Mouse (Mus musculus) CH12.LX (cell line): ENCODE measurements around the gene Pmvk. TPM values are rescaled to one million over a fixed set of nuclear protein-coding genes. Genes with fewer than 3 reads are reported as not detected.
A peak's percentile ranks its signal among the peaks of the same experiment; 100 is the strongest.

Source experiments
- DNase-seq: peaks from one replicate; pipeline ENCODE4 v3.0.0-alpha.2; 2013; ENCODE audit errors: extremely low read depth
- H3K27ac ChIP-seq: 2 replicates; pipeline ENCODE4 v1.5.1; 2012; ENCODE audit warnings: low read depth, mild to moderate bottlenecking, control low read depth, moderate library complexity; ENCODE audit not compliant: insufficient read depth
- H3K27me3 ChIP-seq: replicated peaks from 2 replicates; pipeline ENCODE3; 2012; ENCODE audit warnings: inconsistent platforms
- H3K36me3 ChIP-seq, 2 experiments: replicated peaks in 1 of 2; 2 replicates each; pipeline versions ENCODE3 to v1.6.1; 2012; ENCODE audit warnings: inconsistent platforms in 1 of 2, low read length in 1 of 2, mild to moderate bottlenecking in 1 of 2, mixed read lengths in 1 of 2, moderate library complexity in 1 of 2; ENCODE audit not compliant: control insufficient read depth in 1 of 2, insufficient read depth in 1 of 2
- H3K4me1 ChIP-seq, 2 experiments: 2 replicates each; pipeline ENCODE4 v1.6.1; 2012; ENCODE audit warnings: inconsistent platforms in 1 of 2, moderate library complexity in 1 of 2; ENCODE audit not compliant: insufficient read depth in 2 of 2, control insufficient read depth in 1 of 2
- H3K4me2 ChIP-seq: 2 replicates; pipeline ENCODE4 v1.6.1; 2012; ENCODE audit warnings: low read depth, mild to moderate bottlenecking, control low read depth; ENCODE audit not compliant: poor library complexity, insufficient read depth, severe bottlenecking
- H3K4me3 ChIP-seq, 3 experiments: fragments of 150-350 bp in 1 of 3; sonication (generic) in 1 of 3; replicated peaks in 1 of 3; 2 replicates each; pipeline versions ENCODE3 to v1.5.1; 2011 to 2012; ENCODE audit warnings: low read depth in 2 of 3, low read length in 2 of 3, mild to moderate bottlenecking in 2 of 3, moderate library complexity in 2 of 3, control low read depth in 1 of 3, improper control_type of control experiment in 1 of 3, inconsistent platforms in 1 of 3, mixed read lengths in 1 of 3; ENCODE audit not compliant: poor library complexity in 1 of 3
- H3K79me2 ChIP-seq: replicated peaks from 2 replicates; pipeline ENCODE4 v1.6.1; 2012; ENCODE audit warnings: mild to moderate bottlenecking, moderate library complexity; ENCODE audit not compliant: control insufficient read depth, poor library complexity, insufficient read depth, severe bottlenecking; ENCODE audit errors: extremely low read depth
- H3K9ac ChIP-seq: 2 replicates; pipeline ENCODE4 v1.6.1; 2012; ENCODE audit warnings: low read depth, mild to moderate bottlenecking, control low read depth, moderate library complexity; ENCODE audit not compliant: insufficient read depth
- H3K9me3 ChIP-seq: replicated peaks from 2 replicates; pipeline ENCODE3; 2012; ENCODE audit warnings: low read length, inconsistent platforms, mixed read lengths
- BHLHE40 ChIP-seq: IDR thresholded peaks from 2 replicates; pipeline ENCODE4 v1.6.1; 2011; ENCODE audit warnings: mild to moderate bottlenecking, low read depth, low read length, improper control_type of control experiment
- CHD2 ChIP-seq: IDR thresholded peaks from 2 replicates; pipeline ENCODE4 v1.6.1; 2011; ENCODE audit warnings: low read length, improper control_type of control experiment
- CTCF ChIP-seq, 2 experiments: IDR thresholded peaks in 1 of 2; conservative IDR thresholded peaks in 1 of 2; 2 replicates each; pipeline ENCODE4 v1.5.1; 2011 to 2012; ENCODE audit warnings: low read depth in 2 of 2, low read length in 2 of 2, improper control_type of control experiment in 1 of 2, inconsistent platforms in 1 of 2, mild to moderate bottlenecking in 1 of 2, moderate library complexity in 1 of 2
- E2F4 ChIP-seq: IDR thresholded peaks from 2 replicates; pipeline ENCODE4 v1.6.1; 2011; ENCODE audit warnings: low read depth, low read length, improper control_type of control experiment; ENCODE audit not compliant: insufficient replicate concordance
- ELF1 ChIP-seq: IDR thresholded peaks from 2 replicates; pipeline ENCODE4 v1.6.1; 2014; ENCODE audit warnings: low read depth, mild to moderate bottlenecking, inconsistent platforms, low read length, improper control_type of control experiment
- ETS1 ChIP-seq: conservative IDR thresholded peaks from 2 replicates; pipeline ENCODE4 v1.6.1; 2012; ENCODE audit warnings: low read depth, mild to moderate bottlenecking, inconsistent platforms, low read length, improper control_type of control experiment, moderate library complexity
- GABPA ChIP-seq: IDR thresholded peaks from 2 replicates; pipeline ENCODE4 v1.6.1; 2012; ENCODE audit warnings: low read depth, low read length, improper control_type of control experiment, inconsistent platforms; ENCODE audit not compliant: insufficient replicate concordance
- HCFC1 ChIP-seq: IDR thresholded peaks from 2 replicates; pipeline ENCODE4 v1.6.1; 2012; ENCODE audit warnings: low read depth, mild to moderate bottlenecking, inconsistent platforms, low read length, improper control_type of control experiment
- IRF4 ChIP-seq: IDR thresholded peaks from 2 replicates; pipeline ENCODE4 v1.6.1; 2014; ENCODE audit warnings: low read depth, mild to moderate bottlenecking, inconsistent platforms, low read length, improper control_type of control experiment
- JUN ChIP-seq: IDR thresholded peaks from 2 replicates; pipeline ENCODE4 v1.6.1; 2011; ENCODE audit warnings: low read depth, mild to moderate bottlenecking, low read length, improper control_type of control experiment, moderate library complexity; ENCODE audit not compliant: insufficient read depth
- MAX ChIP-seq: IDR thresholded peaks from 2 replicates; pipeline ENCODE4 v1.6.1; 2011; ENCODE audit warnings: low read length, improper control_type of control experiment
- MAZ ChIP-seq: IDR thresholded peaks from 2 replicates; pipeline ENCODE4 v1.6.1; 2012; ENCODE audit warnings: low read depth, mild to moderate bottlenecking, inconsistent platforms, low read length, improper control_type of control experiment, moderate library complexity
- NELFE ChIP-seq: IDR thresholded peaks from 2 replicates; pipeline ENCODE4 v1.6.1; 2011; ENCODE audit warnings: low read depth, low read length, improper control_type of control experiment
- PAX5 ChIP-seq: IDR thresholded peaks from 2 replicates; pipeline ENCODE4 v1.6.1; 2012; ENCODE audit warnings: low read length, inconsistent platforms, mixed read lengths
- POLR2A ChIP-seq: IDR thresholded peaks from 2 replicates; pipeline ENCODE4 v1.6.1; 2011; ENCODE audit warnings: low read depth, mild to moderate bottlenecking, improper control_type of control experiment, low read length
- RAD21 ChIP-seq: IDR thresholded peaks from 2 replicates; pipeline ENCODE4 v1.6.1; 2011; ENCODE audit warnings: low read depth, mild to moderate bottlenecking, low read length, improper control_type of control experiment, moderate library complexity
- RCOR1 ChIP-seq: conservative IDR thresholded peaks from 2 replicates; pipeline ENCODE4 v1.6.1; 2012; ENCODE audit warnings: low read depth, mild to moderate bottlenecking, inconsistent platforms, low read length, improper control_type of control experiment
- SIN3A ChIP-seq: IDR thresholded peaks from 2 replicates; pipeline ENCODE4 v1.6.1; 2012; ENCODE audit warnings: low read length, improper control_type of control experiment, inconsistent platforms
- SMC3 ChIP-seq: IDR thresholded peaks from 2 replicates; pipeline ENCODE4 v1.6.1; 2011; ENCODE audit warnings: low read depth, low read length, improper control_type of control experiment
- TBP ChIP-seq: conservative IDR thresholded peaks from 2 replicates; pipeline ENCODE4 v1.6.1; 2011; ENCODE audit warnings: low read depth, low read length, improper control_type of control experiment
- TCF12 ChIP-seq: IDR thresholded peaks from 2 replicates; pipeline ENCODE4 v1.6.1; 2014; ENCODE audit warnings: low read depth, mild to moderate bottlenecking, inconsistent platforms, low read length, improper control_type of control experiment
- UBTF ChIP-seq: IDR thresholded peaks from 2 replicates; pipeline ENCODE4 v1.6.1; 2012; ENCODE audit warnings: low read depth, mild to moderate bottlenecking, inconsistent platforms, low read length, improper control_type of control experiment, moderate library complexity
- USF2 ChIP-seq: conservative IDR thresholded peaks from 2 replicates; pipeline ENCODE4 v1.6.1; 2011; ENCODE audit warnings: low read depth, low read length, improper control_type of control experiment
- ZMIZ1 ChIP-seq: IDR thresholded peaks from 2 replicates; pipeline ENCODE4 v1.6.1; 2012; ENCODE audit warnings: low read depth, mild to moderate bottlenecking, inconsistent platforms, low read length, improper control_type of control experiment
- dilution Hi-C: fragments of 300-500 bp; cut with MboI; formaldehyde crosslinking; loops from 2 replicates; pipeline ENCODE4 v1.14.3; 2020; ENCODE audit warnings: low sequenced_read_pairs; ENCODE audit not compliant: extremely low pct_unique_long_range_greater_than_20kb, extremely low pct_ligation_motif_present
- in situ Hi-C: fragments of 300-500 bp; cut with MboI; formaldehyde crosslinking; loops from 3 replicates; pipeline ENCODE4 v1.14.3; 2019; ENCODE audit warnings: low sequenced_read_pairs, low pct_ligation_motif_present, low pct_unique_long_range_greater_than_20kb, mixed read lengths
- polyA plus RNA-seq: library from polyadenylated mRNA; unstranded; fragments of >175 nt; gene quantifications from 2 replicates; pipeline ENCODE4 v1.2.1, GENCODE M21; 2012; ENCODE audit warnings: low read depth; ENCODE audit not compliant: insufficient read length
- total RNA-seq, 2 experiments: library from RNA; depleted of rRNA; stranded (reverse); fragments of 300-350 nt in 1 of 2; fragments of >200 nt in 1 of 2; gene quantifications; 2 replicates each; pipeline ENCODE4 v1.2.3; 2012 to 2014

The Pmvk gene
- total and polyA plus RNA-seq, 3 experiments = 42.0 to 69.3 (median 50.5) TPM

DNA sequence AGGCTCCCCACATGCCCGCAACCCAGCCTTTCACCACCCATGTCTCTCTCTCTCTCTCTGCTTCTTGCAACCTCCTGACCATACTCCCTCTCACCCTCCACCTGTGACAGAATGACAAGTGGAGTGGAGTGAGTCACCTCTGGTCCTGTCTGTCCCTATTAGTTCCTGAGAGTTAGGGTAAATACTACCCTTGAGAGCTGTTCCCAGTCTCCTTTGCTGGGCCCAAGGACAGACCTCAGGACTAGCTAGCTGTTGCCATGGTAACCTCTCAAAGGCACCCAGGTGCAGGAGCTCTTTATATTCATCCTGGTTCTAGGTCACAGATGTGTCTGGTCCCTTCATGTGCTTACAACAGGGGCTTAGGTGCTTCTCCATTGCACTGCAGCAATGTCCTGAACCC, 2.4 kb upstream of the Pmvk start:
- Histone ChIP-seq H3K79me2 (no peaks in the 10 kb centered on the region), H3K9ac (no peak overlapping the region), H3K27ac (no peak overlapping the region), H3K4me1 (peaks cover 13 to 36% of the 10 kb centered on the region in 2 experiments), H3K27me3 (no peaks in the 10 kb centered on the region), H3K36me3 (peaks cover 20 to 41% of the 10 kb centered on the region in 2 experiments), H3K4me2 (no peak overlapping the region), H3K9me3 (no peaks in the 10 kb centered on the region), H3K4me3 (no peak overlapping the region)
- in situ Hi-C loops (no loop called here), dilution Hi-C loops (no loop called here)
- DNase-seq = peak; percentile 24
- no peak for TF ChIP-seq ZMIZ1
- TF ChIP-seq POLR2A = no peak
- TF ChIP-seq SIN3A = no peak
- no peak for TF ChIP-seq CHD2

DNA sequence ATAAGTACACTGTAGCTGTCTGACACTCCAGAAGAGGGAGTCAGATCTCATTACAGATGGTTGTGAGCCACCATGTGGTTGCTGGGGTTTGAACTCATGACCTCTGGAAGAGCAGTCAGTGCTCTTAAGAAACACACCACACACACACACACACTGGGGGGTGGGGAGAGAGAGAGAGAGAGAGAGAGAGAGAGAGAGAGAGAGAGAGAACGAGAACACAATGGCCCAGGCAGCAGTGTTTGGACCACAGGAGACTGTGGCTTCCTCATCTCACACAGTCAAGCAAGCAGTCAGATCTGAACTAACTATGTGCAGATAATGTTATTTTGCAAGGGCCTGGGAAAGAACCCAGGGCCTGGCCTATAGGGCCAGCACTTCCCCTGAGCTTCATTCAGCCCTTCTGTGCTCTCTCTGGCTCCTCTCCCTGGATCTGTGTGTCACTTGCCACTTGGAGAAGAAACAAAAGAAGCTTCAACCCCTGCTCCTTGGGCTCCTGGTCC, 1.5 kb downstream of the Pmvk start:
- in situ Hi-C loops = no loop called here
- Histone ChIP-seq H3K36me3 (peaks cover 0 to 6% of the 10 kb centered on the region in 2 experiments), H3K79me2 (no peaks in the 10 kb centered on the region), H3K27ac (no peak overlapping the region), H3K9ac (no peak overlapping the region), H3K27me3 (no peaks in the 10 kb centered on the region), H3K4me2 (no peak overlapping the region), H3K4me3 (no peak overlapping the region), H3K4me1 (peaks cover 10 to 43% of the 10 kb centered on the region in 2 experiments; a peak in 2 of 4 replicates), H3K9me3 (peaks cover 3% of the 10 kb centered on the region)
- dilution Hi-C loops = no loop called here
- DNase-seq = no peak
- TF ChIP-seq TBP (no peak), ELF1 (no peak)

DNA sequence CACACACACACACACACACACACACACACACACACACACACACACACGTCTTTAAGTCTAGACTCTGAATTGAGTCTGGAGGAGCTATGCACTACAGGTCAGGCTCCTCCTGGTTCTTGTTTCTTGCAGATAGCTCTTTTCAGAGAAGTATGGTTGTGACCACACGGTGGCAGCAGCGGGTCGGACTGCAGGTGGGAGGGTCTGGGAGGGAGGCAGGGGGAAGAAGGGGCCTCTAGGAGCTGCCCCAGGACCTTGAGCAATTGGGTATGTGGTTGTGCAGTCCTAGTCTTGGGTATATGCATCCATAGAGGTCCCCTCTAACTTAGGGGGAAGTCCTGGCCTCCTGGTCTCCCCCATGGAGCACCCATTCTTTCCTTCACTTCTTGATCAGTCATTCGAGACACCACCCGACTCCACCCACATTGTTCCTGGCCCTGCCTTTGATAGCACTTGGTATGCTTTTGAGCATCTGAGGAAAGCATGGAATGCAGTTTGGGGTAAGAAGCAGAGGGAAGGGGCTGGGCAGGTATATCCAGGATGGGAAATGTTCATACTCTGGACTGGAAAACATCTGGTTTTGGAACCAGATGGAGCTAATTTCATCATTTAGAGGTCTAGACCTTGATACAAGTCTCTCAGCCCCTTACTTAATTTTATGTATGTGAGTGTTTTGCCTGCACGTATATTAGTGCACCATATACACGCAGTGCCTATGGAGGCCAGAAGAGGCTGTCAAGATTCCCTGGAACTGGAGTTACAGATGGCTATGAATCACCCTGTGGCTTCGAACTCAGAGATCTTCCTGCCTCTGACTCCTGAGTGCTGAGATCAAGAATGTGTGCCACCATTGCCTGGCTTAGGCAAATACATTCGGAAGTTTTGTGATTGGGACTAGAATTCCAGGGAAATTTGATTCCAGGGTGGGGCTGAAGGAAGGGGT, 2.7 kb downstream of the Pmvk start:
- Histone ChIP-seq H3K27ac (no peak overlapping the region), H3K9me3 (peaks cover 3% of the 10 kb centered on the region), H3K36me3 (peaks cover 0 to 10% of the 10 kb centered on the region in 2 experiments), H3K27me3 (no peaks in the 10 kb centered on the region), H3K9ac (no peak overlapping the region), H3K4me3 (no peak overlapping the region), H3K4me2 (no peak overlapping the region), H3K79me2 (no peaks in the 10 kb centered on the region), H3K4me1 (peaks cover 10 to 39% of the 10 kb centered on the region in 2 experiments; a peak in 2 of 4 replicates)
- in situ Hi-C loops (no loop called here), dilution Hi-C loops (no loop called here)
- peak; percentile 85 for DNase-seq
- TF ChIP-seq IRF4 (peak; percentile 52; the same call in 1 of the 2 replicates), SMC3 (peak; percentile 85), E2F4 (no peak), UBTF (no peak), PAX5 (no peak), HCFC1 (no peak), RAD21 (peak; percentile 62), RCOR1 (no peak), POLR2A (no peak), MAZ (peak; percentile 89; the same call in 1 of the 2 replicates), USF2 (no peak), CTCF (conservative IDR thresholded peaks at IDR 0.05 in 1 of 2, IDR thresholded peaks at IDR 0.05 in 1 of 2; ENCODE audit: low read depth in 2 of 2, low read length in 2 of 2) (peak; percentile 44 to 89; a peak in 3 of 4 replicates), BHLHE40 (no peak), NELFE (no peak), TCF12 (peak; percentile 31; the same call in 1 of the 2 replicates), JUN (no peak), ETS1 (no peak), GABPA (no peak), SIN3A (peak; percentile 59; the same call in 1 of the 2 replicates), MAX (no peak)
